Mouse (Mus musculus) heart, embryonic 15.5 days (tissue): ENCODE results near the gene 2200002D01Rik. TPM values are rescaled to one million over a fixed set of nuclear protein-coding genes. Genes with fewer than 3 reads are reported as not detected.

Experiments used
- ATAC-seq: fragments of 200-750 bp; cut with Nextera tagmentation; replicated peaks from 2 replicates; pipeline ENCODE4 v1.8.0; 2017; ENCODE audit warnings: low read depth, moderate TSS enrichment; ENCODE audit not compliant: insufficient number of reproducible peaks, insufficient read depth, low FRiP score
- H3K27ac ChIP-seq: fragments of 300-500 bp; sonication (generic); 2 replicates; pipeline ENCODE4 v1.5.1; 2015; ENCODE audit warnings: mild to moderate bottlenecking, inconsistent platforms
- H3K27me3 ChIP-seq: fragments of 300-500 bp; sonication (generic); 2 replicates; pipeline ENCODE4 v1.6.1; 2015; ENCODE audit warnings: inconsistent platforms
- H3K36me3 ChIP-seq: fragments of 300-500 bp; sonication (generic); 2 replicates; pipeline ENCODE4 v1.6.1; 2015; ENCODE audit warnings: mild to moderate bottlenecking, inconsistent platforms
- H3K4me1 ChIP-seq: fragments of 300-500 bp; sonication (generic); replicated peaks from 2 replicates; pipeline ENCODE4 v1.6.1; 2015; ENCODE audit warnings: inconsistent platforms
- H3K4me2 ChIP-seq: fragments of 300-500 bp; sonication (generic); 2 replicates; pipeline ENCODE4 v1.6.1; 2015; ENCODE audit warnings: inconsistent platforms, mild to moderate bottlenecking, moderate library complexity
- H3K4me3 ChIP-seq: fragments of 300-500 bp; sonication (generic); 2 replicates; pipeline ENCODE4 v1.5.1; 2015; ENCODE audit warnings: mild to moderate bottlenecking, inconsistent platforms
- H3K9ac ChIP-seq: fragments of 300-500 bp; sonication (generic); 2 replicates; pipeline ENCODE4 v1.6.1; 2015; ENCODE audit warnings: mild to moderate bottlenecking, inconsistent platforms
- H3K9me3 ChIP-seq: fragments of 300-500 bp; sonication (generic); replicated peaks from 2 replicates; pipeline ENCODE4 v1.6.1; 2016; ENCODE audit warnings: inconsistent platforms
- WGBS: fragments of 180-500 bp; shearing (Covaris S2); methylation state at CpG from one replicate; pipeline ENCODE4 v1.1.7; 2015; ENCODE audit warnings: mixed read lengths; 5-methylcytosine and 5-hydroxymethylcytosine counted together
- polyA plus RNA-seq: library from polyadenylated mRNA; unstranded; fragments of >200 nt; fragmentation: Nextera tagmentation; extraction: Ambion mirVana; gene quantifications from 2 replicates; pipeline ENCODE4 v1.2.1, GENCODE M21; 2015

Gene 2200002D01Rik
- polyA plus RNA-seq, 1 experiment from 2014 or later, result 7.1 TPM

DNA sequence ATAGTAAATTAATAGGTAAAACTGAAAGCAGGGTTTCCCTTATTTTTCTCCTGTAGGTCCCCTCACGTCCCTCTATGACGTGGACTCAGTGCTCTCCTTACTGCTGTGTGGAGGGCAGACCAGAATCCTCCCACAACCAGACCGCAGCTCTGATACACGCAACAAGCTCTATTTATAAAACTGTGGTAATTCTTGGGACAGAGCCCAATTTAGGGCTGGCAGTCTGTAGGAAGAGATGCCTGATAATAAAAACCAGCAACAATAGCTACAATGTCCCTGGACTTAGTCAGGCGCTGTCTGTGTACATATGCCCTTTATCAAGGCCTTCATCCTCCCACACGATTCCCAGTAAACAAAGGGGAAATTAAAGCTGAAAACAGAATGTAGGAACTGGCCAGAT is 14.5 kb downstream of the 2200002D01Rik start:
- Histone ChIP-seq H3K9ac (no peak overlapping the region; the same call in 1 of the 2 replicates), H3K4me1 (peaks cover 25% of the 10 kb centered on the region), H3K4me2 (peak overlapping the region; percentile 23), H3K27me3 (peaks cover 6% of the 10 kb centered on the region; the same call in 1 of the 2 replicates), H3K9me3 (no peaks in the 10 kb centered on the region), H3K27ac (peak overlapping the region; percentile 76), H3K4me3 (no peak overlapping the region), H3K36me3 (no peaks in the 10 kb centered on the region)
- WGBS, result 12% methylated on average over 6 of the region's 6 CpGs
- ATAC-seq, result peak; percentile 28; the same call in 1 of the 2 replicates

DNA sequence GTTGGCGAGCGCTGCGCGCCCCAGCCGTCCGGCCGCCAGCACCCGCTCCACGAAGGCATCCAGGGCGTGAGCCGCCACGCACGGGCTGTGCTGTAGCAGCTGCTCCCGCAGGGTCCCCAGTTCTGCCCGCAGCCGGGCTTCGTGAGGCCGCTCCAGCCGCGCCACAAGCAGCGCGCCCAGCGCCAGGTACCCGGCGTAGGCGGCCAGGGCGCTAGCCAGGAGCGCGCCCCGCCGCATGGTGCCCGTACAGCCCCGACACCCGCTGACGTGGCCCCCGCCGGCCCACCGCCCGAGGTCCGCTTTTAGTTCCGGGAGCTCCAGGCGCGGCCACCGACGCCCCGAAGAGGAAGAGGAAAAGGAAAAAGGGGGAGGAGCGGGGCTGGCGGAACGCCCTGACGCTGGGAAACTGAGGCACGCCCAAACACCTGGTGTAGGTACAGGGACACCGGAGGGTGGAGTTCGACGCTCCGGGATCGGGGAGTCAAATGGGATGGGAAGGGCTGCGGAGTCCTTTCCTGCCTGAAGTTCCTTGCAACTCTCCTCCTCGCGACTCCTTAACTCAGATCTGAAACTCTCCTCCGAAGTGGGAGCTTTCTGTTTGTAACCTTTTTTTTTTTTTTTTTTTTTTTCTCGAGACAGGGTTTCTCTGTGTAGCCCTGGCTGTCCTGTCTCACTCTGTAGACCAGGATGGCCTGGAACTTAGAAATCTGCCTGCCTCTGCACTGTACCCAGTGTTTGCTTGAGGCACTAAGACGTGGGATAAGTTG is 15.8 kb downstream of the 2200002D01Rik start, which contains the start of gene Kcnk6:
Kcnk6 (minus strand) TSS at position 269 of the 767 bp plus-strand sequence.
- Histone ChIP-seq H3K27ac (peak within 1 kb of the TSS; percentile 76), H3K9me3 (no peaks in the 10 kb centered on the region), H3K4me3 (peak within 1 kb of the TSS; percentile 54), H3K36me3 (no peaks in the 10 kb centered on the region), H3K4me2 (peak within 1 kb of the TSS; percentile 83), H3K9ac (peak within 1 kb of the TSS; percentile 59), H3K27me3 (peaks cover 6% of the 10 kb centered on the region; the same call in 1 of the 2 replicates), H3K4me1 (peaks cover 24% of the 10 kb centered on the region)
- no peak for ATAC-seq
- 1% methylated on average over 61 of the region's 62 CpGs for WGBS

- H3K4me1 ChIP-seq, result peaks cover 24% of the 10 kb centered on the region
- H3K36me3 ChIP-seq, result no peaks in the 10 kb centered on the region
- no peak for ATAC-seq
- peak overlapping the region; percentile 64 for H3K27ac ChIP-seq
- H3K4me2 ChIP-seq, result peak overlapping the region; percentile 83
- peak overlapping the region; percentile 59; the same call in 1 of the 2 replicates for H3K9ac ChIP-seq
- H3K4me3 ChIP-seq, result peak overlapping the region; percentile 54
- no peaks in the 10 kb centered on the region for H3K9me3 ChIP-seq
- H3K27me3 ChIP-seq, result peaks cover 6% of the 10 kb centered on the region; the same call in 1 of the 2 replicates
- WGBS, result 47% methylated on average over 3 of the region's 3 CpGs
These were observed 16.7 kb downstream of the 2200002D01Rik start for GRCm38 (mm10) chr7:29231517-29231916.

DNA sequence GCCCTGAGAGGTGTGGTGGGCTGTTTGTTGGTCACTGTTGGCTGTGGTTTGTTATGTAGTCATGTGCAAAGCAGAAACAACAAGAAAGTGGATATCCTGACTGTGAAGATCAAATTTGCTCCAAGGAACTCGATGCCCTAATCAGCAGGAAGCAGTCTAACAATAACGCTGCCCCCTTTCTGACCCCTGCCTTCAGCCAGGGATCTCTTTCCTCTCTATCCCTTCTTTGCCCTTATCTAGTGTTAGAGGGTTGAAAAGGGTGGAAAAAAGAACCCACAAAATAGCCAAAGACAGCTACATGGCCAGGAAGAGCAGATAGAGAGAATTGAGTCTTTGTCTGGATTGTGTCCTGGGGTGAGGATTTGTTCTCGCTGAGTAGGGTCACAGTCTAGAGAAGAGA is 17.7 kb downstream of the 2200002D01Rik start:
- no peak for ATAC-seq
- H3K36me3 ChIP-seq, result no peaks in the 10 kb centered on the region
- 26% methylated on average over 3 of the region's 3 CpGs for WGBS
- peaks cover 6% of the 10 kb centered on the region; the same call in 1 of the 2 replicates for H3K27me3 ChIP-seq
- no peak overlapping the region for H3K4me3 ChIP-seq
- peak overlapping the region; percentile 83; the same call in 1 of the 2 replicates for H3K4me2 ChIP-seq
- no peaks in the 10 kb centered on the region for H3K9me3 ChIP-seq
- H3K9ac ChIP-seq, result no peak overlapping the region
- 0 out of 2 replicates have a peak overlapping the region, but pooled peaks have one; percentile 3 for H3K27ac ChIP-seq
- peaks cover 24% of the 10 kb centered on the region for H3K4me1 ChIP-seq

DNA sequence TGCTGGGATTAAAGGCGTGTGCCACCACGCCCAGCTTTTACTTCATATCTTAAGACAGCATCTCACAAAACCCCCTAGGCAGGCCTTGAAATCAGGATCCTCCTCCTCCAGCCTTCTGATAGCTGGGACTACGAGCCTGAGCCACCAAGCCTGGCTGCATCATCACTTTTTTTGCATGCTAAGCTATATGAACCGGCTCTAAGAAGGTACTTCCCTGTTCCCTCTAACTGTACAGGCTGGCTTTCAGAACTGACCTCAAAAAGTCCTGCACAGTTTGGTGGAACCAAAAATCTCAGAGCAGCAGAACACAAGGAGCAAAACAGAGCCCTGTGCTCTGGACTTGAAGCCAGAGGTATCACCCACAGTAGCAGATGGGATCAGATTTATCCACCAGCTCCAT is 20.1 kb downstream of the 2200002D01Rik start:
- H3K4me3 ChIP-seq, result no peak overlapping the region
- peaks cover 6% of the 10 kb centered on the region; the same call in 1 of the 2 replicates for H3K27me3 ChIP-seq
- no peaks in the 10 kb centered on the region for H3K9me3 ChIP-seq
- no peak overlapping the region for H3K27ac ChIP-seq
- peaks cover 16% of the 10 kb centered on the region for H3K4me1 ChIP-seq
- H3K4me2 ChIP-seq, result no peak overlapping the region
- 58% methylated on average over 4 of the region's 4 CpGs for WGBS
- no peak overlapping the region for H3K9ac ChIP-seq
- ATAC-seq, result no peak
- H3K36me3 ChIP-seq, result no peaks in the 10 kb centered on the region

DNA sequence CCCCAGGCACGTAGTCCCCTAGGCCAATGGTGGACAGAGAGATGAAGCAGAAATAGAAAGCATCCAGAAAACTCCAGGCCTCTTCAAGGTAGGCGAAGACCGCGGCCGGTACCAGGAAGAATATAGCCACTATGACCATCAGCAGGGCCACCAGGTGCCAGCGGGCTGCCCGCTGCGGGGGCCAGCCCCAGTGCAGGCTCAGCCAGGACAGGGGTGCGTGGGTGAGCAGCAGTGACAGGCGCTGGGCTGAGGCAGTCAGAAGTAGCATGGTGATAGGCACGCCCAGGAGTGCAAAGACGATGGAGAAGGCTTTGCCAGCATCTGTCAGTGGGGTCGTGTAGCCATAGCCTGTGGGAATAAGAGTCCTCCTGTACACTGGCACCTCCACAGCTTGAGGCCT is 22.7 kb downstream of the 2200002D01Rik start:
- ATAC-seq, result no peak
- Histone ChIP-seq H3K36me3 (no peaks in the 10 kb centered on the region; the same call in 1 of the 2 replicates), H3K27me3 (no peaks in the 10 kb centered on the region), H3K9me3 (no peaks in the 10 kb centered on the region), H3K4me1 (peaks cover 6% of the 10 kb centered on the region; the same call in 1 of the 2 replicates), H3K27ac (no peak overlapping the region), H3K4me2 (no peak overlapping the region), H3K4me3 (no peak overlapping the region), H3K9ac (no peak overlapping the region)
- WGBS, result 70% methylated on average over 13 of the region's 13 CpGs

GRCm38 (mm10) chr7:29224756-29225394 is 23.4 kb downstream of the 2200002D01Rik start:
- WGBS, result 20% methylated on average over 16 of the region's 16 CpGs
- no peak overlapping the region for H3K4me2 ChIP-seq
- ATAC-seq, result no peak
- no peak overlapping the region for H3K9ac ChIP-seq
- no peaks in the 10 kb centered on the region for H3K27me3 ChIP-seq
- H3K4me1 ChIP-seq, result peaks cover 6% of the 10 kb centered on the region; the same call in 1 of the 2 replicates
- H3K4me3 ChIP-seq, result no peak overlapping the region
- no peak overlapping the region for H3K27ac ChIP-seq
- H3K36me3 ChIP-seq, result peaks cover 2% of the 10 kb centered on the region; the same call in 1 of the 2 replicates
- H3K9me3 ChIP-seq, result peaks cover 4% of the 10 kb centered on the region; the same call in 1 of the 2 replicates

- H3K4me3 ChIP-seq, result no peak overlapping the region
- H3K9me3 ChIP-seq, result peaks cover 5% of the 10 kb centered on the region; the same call in 1 of the 2 replicates
- H3K36me3 ChIP-seq, result peaks cover 1% of the 10 kb centered on the region; the same call in 1 of the 2 replicates
- no peak for ATAC-seq
- H3K4me1 ChIP-seq, result peaks cover 7% of the 10 kb centered on the region; the same call in 1 of the 2 replicates
- H3K4me2 ChIP-seq, result no peak overlapping the region
- H3K27me3 ChIP-seq, result peaks cover 13% of the 10 kb centered on the region
- H3K9ac ChIP-seq, result no peak overlapping the region
- H3K27ac ChIP-seq, result no peak overlapping the region
- 38% methylated on average over 15 of the region's 15 CpGs for WGBS
These were observed 33.4 kb downstream of the 2200002D01Rik start for GRCm38 (mm10) chr7:29214846-29215245.

DNA sequence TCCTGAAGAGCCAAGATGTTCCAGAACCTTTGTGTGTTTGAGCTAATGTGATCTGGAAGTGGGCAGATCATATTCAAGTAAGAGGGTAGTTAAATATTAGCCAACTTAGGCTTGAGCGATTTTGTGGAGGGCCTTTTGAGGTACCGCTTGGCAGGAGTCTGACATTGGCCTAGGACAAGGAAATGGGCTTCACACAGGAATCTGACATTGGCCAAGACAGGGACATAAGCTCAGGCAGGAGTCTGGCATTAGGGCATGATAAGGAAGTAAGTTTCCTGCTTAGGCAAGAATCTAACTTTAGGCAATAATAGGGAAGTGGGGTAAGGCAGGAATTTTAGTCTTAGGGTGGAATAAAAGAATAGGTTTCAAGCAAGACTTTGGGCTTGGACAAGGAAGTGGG is 34.0 kb downstream of the 2200002D01Rik start:
- no peaks in the 10 kb centered on the region; the same call in 1 of the 2 replicates for H3K36me3 ChIP-seq
- no peak overlapping the region for H3K4me3 ChIP-seq
- no peak overlapping the region for H3K27ac ChIP-seq
- ATAC-seq, result no peak
- no peak overlapping the region for H3K4me2 ChIP-seq
- H3K27me3 ChIP-seq, result peaks cover 13% of the 10 kb centered on the region
- H3K9ac ChIP-seq, result no peak overlapping the region
- peaks cover 7% of the 10 kb centered on the region; the same call in 1 of the 2 replicates for H3K4me1 ChIP-seq
- 70% methylated on average over 2 of the region's 2 CpGs for WGBS
- H3K9me3 ChIP-seq, result peaks cover 2% of the 10 kb centered on the region; the same call in 1 of the 2 replicates

- Histone ChIP-seq H3K36me3 (no peaks in the 10 kb centered on the region; the same call in 1 of the 2 replicates), H3K27me3 (peaks cover 13% of the 10 kb centered on the region), H3K4me1 (peaks cover 7% of the 10 kb centered on the region; the same call in 1 of the 2 replicates), H3K9me3 (peaks cover 2% of the 10 kb centered on the region; the same call in 1 of the 2 replicates), H3K4me3 (peak within 1 kb of the TSS; percentile 49; the same call in 1 of the 2 replicates), H3K4me2 (peak within 1 kb of the TSS; percentile 10; the same call in 1 of the 2 replicates), H3K9ac (no peak within 1 kb of the TSS), H3K27ac (no peak within 1 kb of the TSS)
- 8% methylated on average over 20 of the region's 20 CpGs for WGBS
- no peak for ATAC-seq
These were observed 34.6 kb downstream of the 2200002D01Rik start, which contains the start of gene Catsperg1 for GRCm38 (mm10) chr7:29213675-29214082. Catsperg1 (minus strand) TSS chr7:29214035.
